Comparison of ENCODE assay signal across 13 mouse cellular contexts in the genomic region with DNA sequence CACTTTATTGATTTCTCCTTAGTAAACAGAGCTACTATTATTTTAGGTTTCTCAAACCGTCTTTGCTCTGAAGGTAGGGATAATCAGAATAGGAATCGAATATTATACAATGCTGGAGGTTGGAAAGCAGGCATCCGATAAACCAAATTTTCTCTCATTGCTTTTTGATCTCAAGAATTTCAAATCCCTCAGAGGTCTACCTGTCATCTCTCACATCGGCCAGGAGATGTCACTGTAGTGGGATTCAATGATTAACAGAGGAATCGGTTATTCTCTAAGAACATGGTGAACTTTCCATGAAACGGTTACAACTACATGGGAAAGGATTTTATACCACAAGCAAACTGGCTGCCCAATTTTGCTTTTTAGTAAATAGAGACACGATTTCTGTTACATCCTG.
A peak's percentile ranks its signal among the peaks of the same experiment; 100 is the strongest.
DNase-seq lines count a peak whose midpoint lies in the region; ATAC-seq and TF ChIP-seq lines count a peak whose summit lies in the region.
"Had no signal": no experiment of that assay in that cellular context is flagged by ENCODE, and none has a peak within 500 bp of the region (broad histone marks: within the 10 kb centered on the region; RNA-seq: fewer than 3 reads in every experiment).

No protein-coding gene starts in this region.

- H3K9ac ChIP-seq in stomach, postnatal 0 days (ENCODE audit: low read length): no peak overlapping the region
- H3K9ac ChIP-seq: embryonic facial prominence, embryonic 13.5 days; heart, embryonic 13.5 days; intestine, embryonic 15.5 days; liver, postnatal 0 days had no signal

- 49% methylated on average over 7 of the region's 7 CpGs for WGBS in kidney, adult 2 months
- 59% methylated on average over 7 of the region's 7 CpGs for WGBS in stomach, postnatal 0 days

- TF ChIP-seq EP300 in stomach, postnatal 0 days (optimal IDR thresholded peaks at IDR 0.05): no peak

- no peaks in the 10 kb centered on the region for H3K36me3 ChIP-seq in kidney, adult 2 months (ENCODE audit: control insufficient read depth, insufficient read depth, low read length)
- H3K36me3 ChIP-seq in stomach, postnatal 0 days (ENCODE audit: control insufficient read depth, insufficient read depth, low read length): no peaks in the 10 kb centered on the region
- H3K36me3 ChIP-seq: embryonic facial prominence, embryonic 13.5 days; heart, embryonic 13.5 days; intestine, embryonic 15.5 days had no signal

- peak; percentile 13 to 37 for DNase-seq in cerebellum, postnatal 14 days
- no peak for DNase-seq in cerebellum, adult 18-20 months
- peak; percentile 37 for DNase-seq in kidney, adult 2 months
- DNase-seq in kidney, adult 18-20 months: no peak
- DNase-seq in lung, postnatal 36 days: peak; percentile 4
- no peak for DNase-seq in lung, postnatal 25 days (ENCODE audit: low spot score)
- no peak for DNase-seq in stomach, postnatal 0 days (ENCODE audit: low spot score)
- DNase-seq in cerebellum, postnatal 25 days: no peak
- DNase-seq: liver, postnatal 0 days; thymus, postnatal 36 days had no signal

- no peak for TF ChIP-seq POLR2A in kidney, adult 2 months (IDR thresholded peaks at IDR 0.05; ENCODE audit: low read depth, low read length)

- no peak overlapping the region for H3K4me2 ChIP-seq in stomach, postnatal 0 days (replicated peaks; ENCODE audit: low read depth)
- H3K4me2 ChIP-seq: embryonic facial prominence, embryonic 13.5 days; heart, embryonic 13.5 days; intestine, embryonic 15.5 days had no signal

- no peak overlapping the region for H3K4me3 ChIP-seq in kidney, adult 2 months (ENCODE audit: insufficient read depth, low read depth, low read length)
- H3K4me3 ChIP-seq in stomach, postnatal 0 days (ENCODE audit: low read depth, low read length): no peak overlapping the region
- H3K4me3 ChIP-seq: embryonic facial prominence, embryonic 13.5 days; heart, embryonic 13.5 days; intestine, embryonic 15.5 days had no signal

- no peak for ATAC-seq in stomach, postnatal 0 days (ENCODE audit: low FRiP score, low TSS enrichment)
- ATAC-seq: intestine, embryonic 15.5 days had no signal

- H3K4me1 ChIP-seq in kidney, adult 2 months (ENCODE audit: control insufficient read depth, insufficient read depth, low read length): no peaks in the 10 kb centered on the region
- H3K4me1 ChIP-seq in stomach, postnatal 0 days (replicated peaks; ENCODE audit: control insufficient read depth, insufficient read depth): no peaks in the 10 kb centered on the region
- H3K4me1 ChIP-seq: embryonic facial prominence, embryonic 13.5 days; intestine, embryonic 15.5 days had no signal

- no peak for TF ChIP-seq CTCF in kidney, adult 2 months (conservative IDR thresholded peaks at IDR 0.05; ENCODE audit: insufficient read depth, insufficient read length, low read depth, low read length)
- peak; percentile 64 for TF ChIP-seq CTCF in stomach, postnatal 0 days (IDR thresholded peaks at IDR 0.05; ENCODE audit: low read depth)

- no peaks in the 10 kb centered on the region; the same call in 1 of the 2 replicates for H3K27me3 ChIP-seq in kidney, adult 2 months (replicated peaks; ENCODE audit: control insufficient read depth, insufficient read depth, low read length)
- H3K27me3 ChIP-seq in stomach, postnatal 0 days (ENCODE audit: control insufficient read depth, insufficient read depth, low read length): no peaks in the 10 kb centered on the region
- H3K27me3 ChIP-seq: embryonic facial prominence, embryonic 13.5 days; heart, embryonic 13.5 days; intestine, embryonic 15.5 days had no signal

- no peaks in the 10 kb centered on the region for H3K9me3 ChIP-seq in stomach, postnatal 0 days (ENCODE audit: control insufficient read depth, low read length)
- H3K9me3 ChIP-seq: embryonic facial prominence, embryonic 13.5 days; heart, embryonic 13.5 days; intestine, embryonic 15.5 days had no signal

- H3K27ac ChIP-seq in kidney, adult 2 months (ENCODE audit: insufficient read depth, low read depth, low read length): no peak overlapping the region
- no peak overlapping the region for H3K27ac ChIP-seq in stomach, postnatal 0 days (replicated peaks)
- H3K27ac ChIP-seq: embryonic facial prominence, embryonic 13.5 days; heart, embryonic 13.5 days; intestine, embryonic 15.5 days had no signal

Comparison
In these comparisons a context has a peak if more than half of its experiments do, and no peak if none do; other contexts are left out.
1. DNase-seq: peak in cerebellum, postnatal 14 days (2 of 2), kidney, adult 2 months (single experiment) and lung, postnatal 36 days (single experiment); none in cerebellum, adult 18-20 months (0 of 2), kidney, adult 18-20 months (single experiment), lung, postnatal 25 days (single experiment), stomach, postnatal 0 days (single experiment) and cerebellum, postnatal 25 days (0 of 2).